Mouse (Mus musculus): ENCODE results near the gene Tmem107. TPM values are rescaled to one million over a fixed set of nuclear protein-coding genes. Genes with fewer than 3 reads are reported as not detected.

Tmem107 gene
- polyA plus RNA-seq, 1 experiment from 2014 or later: 47.6 TPM

DNA sequence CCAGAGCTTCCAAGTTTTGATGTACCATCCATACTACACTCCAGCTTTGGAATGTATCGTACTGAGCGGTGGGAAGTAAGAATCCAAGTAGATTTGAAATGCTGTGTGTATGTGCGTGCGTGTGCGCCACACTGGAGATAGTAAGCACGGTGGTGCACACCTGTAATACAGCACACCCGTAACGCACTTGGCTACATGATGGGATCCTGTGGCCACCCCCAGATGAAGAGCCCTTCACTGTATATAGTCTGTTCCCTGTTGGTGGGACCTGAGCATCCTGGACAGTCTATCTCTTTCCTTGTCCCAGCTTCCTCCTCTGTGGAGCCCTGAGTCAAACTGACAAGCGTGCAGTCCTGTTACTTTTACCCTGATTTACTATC is 24.2 kb upstream of the Tmem107 start:
- Histone ChIP-seq H3K9ac (replicated peaks) (peak overlapping the region; percentile 53), H3K9me3 (no peaks in the 10 kb centered on the region), H3K36me3 (no peaks in the 10 kb centered on the region), H3K27me3 (no peaks in the 10 kb centered on the region), H3K4me3 (peak overlapping the region; percentile 66), H3K4me1 (peaks cover 31% of the 10 kb centered on the region), H3K27ac (replicated peaks) (no peak overlapping the region), H3K4me2 (replicated peaks) (peak overlapping the region; percentile 99)
- ATAC-seq (replicated peaks): no peak
- 15% methylated on average over 9 of the region's 9 CpGs for WGBS

DNA sequence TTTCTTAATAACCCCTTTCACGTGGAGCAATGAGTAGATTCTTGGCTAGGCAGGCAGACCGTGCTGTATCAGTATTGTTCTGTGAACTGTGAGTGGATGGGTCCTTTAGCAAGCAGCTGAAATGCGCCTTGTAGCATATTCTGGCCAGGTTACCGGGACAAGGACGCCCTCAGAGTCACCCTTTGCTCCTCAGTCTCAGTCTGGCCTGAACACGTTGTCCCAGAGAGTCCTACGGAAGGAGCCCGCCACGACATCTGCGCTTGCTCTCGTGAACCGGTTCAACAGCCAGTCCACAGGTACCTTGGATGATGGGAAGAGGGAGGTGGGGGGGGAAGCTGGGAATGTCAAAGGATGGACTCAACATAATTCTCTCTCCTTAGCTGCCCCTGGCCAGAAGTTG is 23.0 kb upstream of the Tmem107 start:
- Histone ChIP-seq H3K4me3 (no peak overlapping the region; the same call in 1 of the 2 replicates), H3K4me1 (peaks cover 31% of the 10 kb centered on the region), H3K36me3 (no peaks in the 10 kb centered on the region), H3K9me3 (no peaks in the 10 kb centered on the region), H3K27ac (replicated peaks) (no peak overlapping the region), H3K9ac (replicated peaks) (no peak overlapping the region), H3K27me3 (no peaks in the 10 kb centered on the region), H3K4me2 (replicated peaks) (peak overlapping the region; percentile 99)
- WGBS: 88% methylated on average over 12 of the region's 12 CpGs
- no peak for ATAC-seq (replicated peaks)

DNA sequence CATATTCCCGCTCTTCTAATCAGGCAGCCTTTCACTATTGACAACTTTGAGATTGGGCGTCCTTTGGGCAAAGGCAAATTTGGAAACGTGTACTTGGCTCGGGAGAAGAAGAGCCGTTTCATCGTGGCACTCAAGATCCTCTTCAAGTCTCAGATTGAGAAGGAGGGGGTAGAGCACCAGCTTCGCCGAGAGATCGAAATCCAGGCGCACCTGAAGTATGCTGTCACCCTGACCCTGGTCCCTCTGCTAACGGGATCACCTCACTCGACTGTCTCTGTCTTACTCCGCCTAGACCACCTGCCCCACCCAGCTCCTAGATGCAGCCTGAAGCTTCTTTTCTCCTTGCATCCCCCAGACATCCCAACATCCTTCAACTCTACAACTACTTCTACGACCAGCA is 22.5 kb upstream of the Tmem107 start:
- Histone ChIP-seq H3K9me3 (no peaks in the 10 kb centered on the region), H3K4me3 (no peak overlapping the region), H3K27me3 (no peaks in the 10 kb centered on the region), H3K4me2 (replicated peaks) (no peak overlapping the region), H3K36me3 (no peaks in the 10 kb centered on the region), H3K4me1 (peaks cover 31% of the 10 kb centered on the region), H3K9ac (replicated peaks) (no peak overlapping the region), H3K27ac (replicated peaks) (no peak overlapping the region)
- WGBS: 94% methylated on average over 14 of the region's 14 CpGs
- ATAC-seq (replicated peaks): no peak

DNA sequence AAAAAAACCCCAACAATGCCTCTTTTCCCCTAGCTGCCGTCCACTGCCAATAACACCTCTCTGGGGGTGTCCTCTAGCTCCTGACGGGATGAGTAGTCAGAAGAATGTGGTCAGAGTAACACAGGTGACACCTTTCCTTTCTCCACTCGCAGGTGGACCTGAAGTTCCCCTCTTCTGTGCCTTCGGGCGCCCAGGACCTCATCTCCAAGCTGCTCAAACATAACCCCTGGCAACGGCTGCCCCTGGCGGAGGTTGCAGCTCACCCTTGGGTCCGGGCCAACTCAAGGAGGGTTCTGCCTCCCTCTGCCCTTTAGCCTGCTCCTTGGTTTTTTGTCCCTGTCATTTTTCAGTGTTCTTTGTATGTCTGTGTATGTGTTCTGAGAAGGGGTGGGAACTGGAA is 19.9 kb upstream of the Tmem107 start:
- H3K27me3 ChIP-seq: no peaks in the 10 kb centered on the region
- no peak for ATAC-seq (replicated peaks)
- 80% methylated on average over 8 of the region's 8 CpGs for WGBS
- H3K4me1 ChIP-seq: peaks cover 26% of the 10 kb centered on the region
- H3K4me2 ChIP-seq (replicated peaks): no peak overlapping the region
- H3K9ac ChIP-seq (replicated peaks): no peak overlapping the region
- no peak overlapping the region for H3K4me3 ChIP-seq
- no peaks in the 10 kb centered on the region for H3K9me3 ChIP-seq
- no peaks in the 10 kb centered on the region for H3K36me3 ChIP-seq
- H3K27ac ChIP-seq (replicated peaks): no peak overlapping the region

DNA sequence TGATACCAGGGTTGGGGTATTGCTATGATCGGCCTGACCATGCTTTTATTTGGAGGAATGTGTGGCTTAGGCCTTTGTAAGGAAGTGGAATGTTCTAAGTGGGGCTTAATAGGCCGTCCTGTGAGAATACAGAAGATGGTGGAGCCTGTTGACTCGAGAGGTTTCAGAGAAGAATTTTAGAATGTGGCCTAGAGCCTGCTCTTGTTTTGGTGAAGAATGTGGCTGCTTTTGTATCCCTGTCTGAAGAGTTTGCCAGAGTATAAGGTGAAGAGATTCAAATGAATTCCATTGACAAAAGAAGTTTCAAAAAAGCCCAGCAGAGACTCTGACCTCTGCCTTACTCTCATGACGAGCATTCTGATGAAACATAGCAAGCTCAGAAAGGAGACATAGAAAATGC is 18.8 kb upstream of the Tmem107 start:
- H3K9me3 ChIP-seq: no peaks in the 10 kb centered on the region
- no peak for ATAC-seq (replicated peaks)
- no peaks in the 10 kb centered on the region for H3K36me3 ChIP-seq
- no peak overlapping the region for H3K4me2 ChIP-seq (replicated peaks)
- H3K4me1 ChIP-seq: peaks cover 16% of the 10 kb centered on the region
- H3K27ac ChIP-seq (replicated peaks): no peak overlapping the region
- H3K27me3 ChIP-seq: no peaks in the 10 kb centered on the region
- WGBS: 56% methylated on average over 4 of the region's 4 CpGs
- H3K4me3 ChIP-seq: no peak overlapping the region
- H3K9ac ChIP-seq (replicated peaks): no peak overlapping the region

DNA sequence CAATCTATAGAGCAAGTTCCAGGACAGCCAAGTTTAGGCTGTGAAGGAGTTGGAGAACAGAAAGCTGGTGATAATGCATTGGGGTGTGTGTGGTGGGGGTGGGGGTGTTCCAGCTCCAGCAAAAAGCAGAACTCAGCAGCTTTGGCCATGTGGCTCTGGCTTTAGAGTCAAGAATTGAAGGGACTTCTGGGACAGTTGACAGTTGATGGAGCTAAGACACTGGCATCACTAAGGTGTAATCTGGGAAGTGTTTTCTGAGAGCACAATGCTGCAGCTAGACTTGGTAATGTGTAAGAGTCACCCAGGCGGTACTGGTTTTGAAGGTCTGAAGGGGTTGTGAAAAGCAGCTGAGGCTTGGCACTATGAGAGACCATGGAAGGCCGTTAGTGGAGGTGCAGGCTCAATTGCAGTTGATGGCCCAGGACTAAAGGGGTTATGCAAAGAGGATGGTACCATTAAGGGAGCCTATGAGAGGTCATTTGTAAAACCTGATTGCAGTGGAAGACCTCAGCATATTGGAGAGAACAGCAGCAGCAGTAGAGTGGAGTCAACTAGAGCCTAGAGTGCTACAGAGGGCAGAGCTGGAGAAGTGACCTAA is 17.7 kb upstream of the Tmem107 start:
- 93% methylated on average over 2 of the region's 2 CpGs for WGBS

DNA sequence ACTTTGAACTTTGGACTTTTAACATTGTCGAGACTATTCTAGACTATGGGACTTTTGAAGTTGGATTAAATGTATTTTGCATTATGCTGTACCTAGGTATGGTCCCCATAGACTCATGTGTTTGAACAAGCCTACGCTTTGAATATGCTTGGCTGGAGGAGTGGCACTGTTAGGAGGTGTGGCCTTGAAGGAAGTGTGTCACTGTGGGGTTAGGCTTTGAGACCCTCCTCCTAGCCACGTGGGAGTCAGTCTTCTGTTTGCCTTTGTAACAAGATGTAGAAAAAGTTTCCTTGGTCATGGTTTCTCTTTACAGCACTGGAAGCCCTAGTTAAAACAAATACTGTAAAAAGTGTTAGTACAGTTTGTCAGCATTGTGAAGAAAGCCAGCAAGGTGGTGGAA is 16.8 kb upstream of the Tmem107 start:
- no peaks in the 10 kb centered on the region for H3K36me3 ChIP-seq
- no peak overlapping the region for H3K27ac ChIP-seq (replicated peaks)
- 78% methylated on average over 3 of the region's 3 CpGs for WGBS
- H3K9me3 ChIP-seq: no peaks in the 10 kb centered on the region
- ATAC-seq (replicated peaks): no peak
- peaks cover 10% of the 10 kb centered on the region for H3K4me1 ChIP-seq
- H3K27me3 ChIP-seq: no peaks in the 10 kb centered on the region
- H3K4me3 ChIP-seq: no peak overlapping the region
- H3K9ac ChIP-seq (replicated peaks): no peak overlapping the region
- no peak overlapping the region for H3K4me2 ChIP-seq (replicated peaks)

More for the DNA sequence above, 17.7 kb upstream of the Tmem107 start:
- H3K27me3 ChIP-seq: no peaks in the 10 kb centered on the region
- H3K27ac ChIP-seq (replicated peaks): no peak overlapping the region
- H3K4me1 ChIP-seq: peaks cover 8% of the 10 kb centered on the region
- no peak overlapping the region for H3K9ac ChIP-seq (replicated peaks)
- no peak overlapping the region for H3K4me2 ChIP-seq (replicated peaks)
- H3K36me3 ChIP-seq: no peaks in the 10 kb centered on the region
- no peaks in the 10 kb centered on the region for H3K9me3 ChIP-seq
- H3K4me3 ChIP-seq: no peak overlapping the region
- no peak for ATAC-seq (replicated peaks)

DNA sequence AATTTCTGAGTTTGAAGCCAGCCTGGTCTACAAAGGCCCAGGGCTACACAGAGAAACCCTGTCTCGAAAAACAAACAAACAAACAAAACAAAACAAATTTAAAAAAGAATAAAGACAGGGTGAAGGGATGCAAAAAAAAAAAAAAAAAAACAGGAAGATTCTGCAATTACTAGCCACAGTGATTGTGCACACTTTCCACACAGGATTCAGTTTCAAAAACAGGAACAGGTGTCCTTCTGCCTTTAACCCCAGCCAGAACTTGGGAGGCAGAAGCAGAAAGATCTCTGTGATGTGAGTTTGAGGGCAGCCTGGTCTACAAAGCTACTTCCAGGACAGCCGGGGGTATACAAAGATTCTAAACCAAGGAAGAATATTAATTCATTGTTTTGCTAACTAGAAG is 12.3 kb upstream of the Tmem107 start:
- H3K27ac ChIP-seq (replicated peaks): peak overlapping the region; percentile 87

DNA sequence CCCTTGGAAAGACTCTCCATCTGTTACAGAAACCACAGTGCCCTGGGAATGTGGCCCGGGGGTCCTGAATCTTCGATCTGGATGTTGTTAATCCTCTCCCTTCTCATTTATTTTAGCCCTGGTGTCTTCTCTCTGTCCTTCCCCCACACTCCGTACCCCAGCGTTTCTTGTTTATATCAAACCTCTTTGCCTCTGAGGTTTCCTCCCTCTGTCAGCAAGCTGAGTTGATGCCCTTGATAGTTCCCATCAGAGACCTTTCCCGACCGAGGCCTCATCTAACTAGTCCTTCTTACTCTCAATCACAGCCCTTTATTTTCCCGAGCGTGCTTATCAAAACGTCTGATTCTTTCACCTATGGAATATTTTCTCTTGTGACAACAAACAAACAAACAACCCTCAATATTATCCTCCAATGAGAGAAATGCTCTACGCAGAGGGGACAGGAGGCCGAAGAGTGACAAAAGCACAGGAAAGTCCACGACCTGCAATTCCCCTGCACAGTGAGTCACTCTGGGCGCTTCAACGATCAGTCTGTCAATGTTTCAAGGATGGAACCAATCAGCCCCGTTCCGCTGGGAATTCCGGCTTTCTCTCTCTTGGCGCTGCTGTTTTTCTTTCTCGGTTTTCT is 11.8 kb upstream of the Tmem107 start:
- Histone ChIP-seq H3K4me1 (peaks cover 38% of the 10 kb centered on the region), H3K4me3 (peak overlapping the region; percentile 94), H3K27me3 (no peaks in the 10 kb centered on the region), H3K9me3 (no peaks in the 10 kb centered on the region), H3K9ac (replicated peaks) (peak overlapping the region; percentile 58), H3K27ac (replicated peaks) (peak overlapping the region; percentile 87), H3K4me2 (replicated peaks) (peak overlapping the region; percentile 76), H3K36me3 (no peaks in the 10 kb centered on the region)
- under 1% methylated on average over 19 of the region's 19 CpGs for WGBS
- ATAC-seq (replicated peaks): peak; percentile 27; the same call in 1 of the 2 replicates

More for the DNA sequence above, 12.3 kb upstream of the Tmem107 start:
- peak overlapping the region; percentile 58; the same call in 1 of the 2 replicates for H3K9ac ChIP-seq (replicated peaks)
- no peaks in the 10 kb centered on the region for H3K27me3 ChIP-seq
- H3K4me1 ChIP-seq: peaks cover 36% of the 10 kb centered on the region
- 66% methylated on average over 2 of the region's 2 CpGs for WGBS
- peak overlapping the region; percentile 94 for H3K4me3 ChIP-seq
- H3K4me2 ChIP-seq (replicated peaks): peak overlapping the region; percentile 76
- H3K36me3 ChIP-seq: no peaks in the 10 kb centered on the region
- no peak for ATAC-seq (replicated peaks)
- H3K9me3 ChIP-seq: no peaks in the 10 kb centered on the region

DNA sequence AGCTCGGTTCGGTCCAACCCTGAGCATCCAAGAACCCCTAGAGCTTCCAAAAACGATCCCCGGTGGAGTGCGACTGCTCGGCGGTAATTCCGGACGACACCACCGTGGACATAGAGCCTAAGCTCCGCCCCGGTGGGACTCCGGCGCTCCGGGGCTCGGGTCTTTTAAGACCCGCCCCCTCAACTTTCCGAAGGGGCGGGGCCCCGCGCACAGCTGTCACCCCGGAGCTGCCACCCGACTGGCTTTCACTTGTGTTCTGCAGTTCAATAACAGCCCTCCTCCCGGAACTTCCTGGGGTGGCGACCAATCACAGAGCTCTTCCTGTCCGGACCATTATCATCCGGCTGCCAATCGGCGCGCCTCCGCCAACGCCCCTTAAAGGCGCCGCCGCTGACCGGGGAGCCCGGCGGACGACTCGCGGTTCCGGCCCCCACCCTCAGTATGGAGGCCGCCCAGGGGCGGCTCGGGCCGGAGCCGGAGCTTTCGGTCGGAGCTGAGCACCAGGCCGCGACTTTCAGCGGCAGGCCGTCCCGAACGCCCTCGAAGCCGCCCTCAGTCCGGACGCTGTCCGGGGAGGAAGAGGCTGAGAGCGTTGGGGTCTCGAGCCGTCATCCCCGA is 11.1 kb upstream of the Tmem107 start, which contains the start of gene Borcs6:
Borcs6 (plus strand) TSS at position 361 of the 618 bp plus-strand sequence.
- WGBS: under 1% methylated on average over 64 of the region's 64 CpGs
- H3K36me3 ChIP-seq: no peaks in the 10 kb centered on the region
- ATAC-seq (replicated peaks): peak; percentile 94

DNA sequence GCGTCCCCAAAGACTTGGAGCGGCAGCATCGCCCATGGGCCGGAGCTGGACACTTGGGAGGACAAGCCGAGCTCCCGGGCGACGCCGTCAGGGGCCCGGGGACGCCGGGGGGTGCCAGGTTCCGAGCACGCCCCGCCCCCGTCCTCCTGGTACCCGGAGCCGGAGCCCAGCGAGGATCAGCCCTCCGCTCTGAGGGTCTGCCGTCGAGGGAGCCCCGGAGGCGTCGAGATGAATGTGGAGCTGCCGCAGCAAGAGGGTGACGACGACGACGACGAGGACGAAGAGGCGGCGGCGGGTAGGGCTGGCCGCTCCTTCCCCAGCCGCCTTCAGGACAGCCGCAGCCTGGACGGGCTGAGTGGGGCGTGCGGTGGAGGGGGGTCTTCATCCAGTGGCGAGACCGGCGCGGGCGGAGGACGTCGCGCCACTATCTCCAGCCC is 10.6 kb upstream of the Tmem107 start:
- peak overlapping the region; percentile 91 for H3K4me2 ChIP-seq (replicated peaks)
- H3K27me3 ChIP-seq: no peaks in the 10 kb centered on the region
- ATAC-seq (replicated peaks): peak; percentile 26
- H3K9ac ChIP-seq (replicated peaks): peak overlapping the region; percentile 67
- no peaks in the 10 kb centered on the region for H3K36me3 ChIP-seq
- H3K9me3 ChIP-seq: no peaks in the 10 kb centered on the region
- H3K27ac ChIP-seq (replicated peaks): peak overlapping the region; percentile 87
- WGBS: under 1% methylated on average over 49 of the region's 49 CpGs
- H3K4me1 ChIP-seq: peaks cover 45% of the 10 kb centered on the region
- H3K4me3 ChIP-seq: peak overlapping the region; percentile 94

More for the DNA sequence above, 11.1 kb upstream of the Tmem107 start, which contains the start of gene Borcs6:
- Histone ChIP-seq H3K9me3 (no peaks in the 10 kb centered on the region), H3K9ac (replicated peaks) (peak within 1 kb of the TSS; percentile 67), H3K4me3 (peak within 1 kb of the TSS; percentile 94), H3K27ac (replicated peaks) (peak within 1 kb of the TSS; percentile 87), H3K4me1 (peaks cover 45% of the 10 kb centered on the region), H3K4me2 (replicated peaks) (peak within 1 kb of the TSS; percentile 91), H3K27me3 (no peaks in the 10 kb centered on the region)

Data from forebrain, embryonic 15.5 days (tissue).